Mouse (Mus musculus): ENCODE measurements at regions not wholly inside any gene's neighbourhood (a gene's known extent, or its start where the extent isn't known, plus 50 kb on each side); places are given as distances from the start of the nearest gene placed in this dataset.

DNA sequence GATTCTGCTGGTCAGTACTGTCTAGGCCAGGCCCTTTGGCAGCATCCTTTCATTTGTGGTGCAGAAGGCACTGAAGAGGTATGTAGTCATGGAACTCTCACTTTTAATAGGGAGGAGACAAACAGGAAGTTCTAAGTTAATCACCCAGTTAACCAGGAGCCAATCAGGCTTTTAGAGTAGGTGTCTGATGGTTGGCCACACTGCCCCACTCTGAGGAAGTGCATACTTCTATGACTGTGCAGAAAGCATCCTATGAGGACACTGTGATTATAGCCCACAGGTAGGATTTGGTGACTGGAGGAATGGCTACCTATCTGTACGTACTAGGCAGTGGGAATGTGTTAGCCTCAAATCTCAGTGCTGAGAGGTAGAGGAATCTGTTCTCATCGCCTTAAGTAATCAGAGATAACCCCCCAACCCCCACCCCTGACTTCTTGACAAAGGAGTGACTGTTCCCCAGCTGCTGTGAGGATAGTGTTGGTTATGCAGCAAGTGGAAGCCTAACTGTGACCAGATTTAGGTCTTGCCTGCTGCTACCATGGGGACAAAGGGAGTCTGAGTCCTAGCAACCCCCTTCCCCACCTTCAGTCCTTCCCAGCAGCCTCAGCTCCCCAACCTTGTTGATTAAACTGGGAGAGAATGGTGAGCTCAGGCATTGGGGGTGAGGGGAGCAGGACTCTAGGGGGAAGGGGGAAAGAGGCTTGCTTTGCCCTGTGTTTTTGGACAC is 103.3 kb upstream of the Rapgef5 start:
- H3K9me3 ChIP-seq (ENCODE audit: control insufficient read depth, low read length): no peaks in the 10 kb centered on the region
- ATAC-seq (ENCODE audit: low FRiP score, low TSS enrichment): no peak
- no peak overlapping the region for H3K9ac ChIP-seq (ENCODE audit: low read depth, low read length)
- 70% methylated on average over 2 of the region's 2 CpGs for WGBS
- no peaks in the 10 kb centered on the region for H3K27me3 ChIP-seq (ENCODE audit: control insufficient read depth, insufficient read depth, low read length)
- no peak overlapping the region for H3K4me3 ChIP-seq (ENCODE audit: low read length)
- no peaks in the 10 kb centered on the region for H3K36me3 ChIP-seq (ENCODE audit: control insufficient read depth, insufficient read depth, low read length)
- no peaks in the 10 kb centered on the region for H3K4me1 ChIP-seq (ENCODE audit: control insufficient read depth, insufficient read depth, low read length)
- no peak overlapping the region for H3K4me2 ChIP-seq (replicated peaks; ENCODE audit: low read depth, low read length)
- 0 out of 2 replicates have a peak overlapping the region, but pooled peaks have one; percentile 2 for H3K27ac ChIP-seq (ENCODE audit: low read depth, low read length)

DNA sequence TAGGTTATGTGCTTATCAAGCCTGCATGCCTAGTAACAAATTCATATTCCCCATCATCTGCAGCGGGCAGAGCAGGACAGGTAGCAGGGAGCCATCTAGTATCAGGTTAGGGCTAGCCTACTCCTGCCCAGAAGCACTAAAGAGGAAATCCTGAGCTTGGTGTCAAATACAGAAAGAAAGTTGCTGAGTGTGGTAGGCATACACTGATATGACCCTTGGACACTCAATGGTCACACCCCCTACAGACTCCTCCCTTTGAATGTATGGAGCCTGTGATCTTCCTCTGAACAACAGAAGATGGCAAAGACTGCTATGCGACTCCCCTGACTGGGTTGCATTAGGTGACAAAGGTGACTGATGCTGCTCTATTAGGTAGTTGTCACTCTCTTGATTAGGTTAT is 102.3 kb upstream of the Rapgef5 start:
- no peak for ATAC-seq (ENCODE audit: low FRiP score, low TSS enrichment)
- no peak overlapping the region for H3K4me2 ChIP-seq (replicated peaks; ENCODE audit: low read depth, low read length)
- H3K9me3 ChIP-seq (ENCODE audit: control insufficient read depth, low read length): no peaks in the 10 kb centered on the region
- H3K4me1 ChIP-seq (ENCODE audit: control insufficient read depth, insufficient read depth, low read length): no peaks in the 10 kb centered on the region
- 82% methylated on average over 2 of the region's 2 CpGs for WGBS
- H3K36me3 ChIP-seq (ENCODE audit: control insufficient read depth, insufficient read depth, low read length): no peaks in the 10 kb centered on the region
- no peak overlapping the region for H3K4me3 ChIP-seq (ENCODE audit: low read length)
- no peaks in the 10 kb centered on the region for H3K27me3 ChIP-seq (ENCODE audit: control insufficient read depth, insufficient read depth, low read length)
- H3K9ac ChIP-seq (ENCODE audit: low read depth, low read length): no peak overlapping the region
- no peak overlapping the region for H3K27ac ChIP-seq (ENCODE audit: low read depth, low read length)

DNA sequence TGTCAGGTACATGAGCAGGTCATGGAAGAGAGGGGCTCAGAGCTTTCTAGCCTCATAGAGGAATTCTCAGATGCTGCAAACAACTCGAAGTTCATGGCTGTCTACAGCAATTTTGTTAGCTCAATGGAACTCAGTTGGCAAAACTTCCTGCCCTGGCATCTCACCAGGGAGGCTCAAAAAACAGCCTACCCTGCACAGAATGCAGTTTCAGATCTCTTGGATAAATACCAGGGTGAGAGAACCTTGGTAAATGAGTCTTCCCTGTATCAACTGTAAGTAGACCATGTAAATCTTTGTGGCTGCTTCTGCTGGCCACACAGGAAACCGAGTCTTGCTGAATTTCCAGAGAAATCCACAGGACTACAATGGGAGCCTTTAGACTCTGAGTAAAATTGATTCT is 101.1 kb upstream of the Rapgef5 start:
- Histone ChIP-seq H3K4me2 (replicated peaks; ENCODE audit: low read depth, low read length) (no peak overlapping the region), H3K4me3 (ENCODE audit: low read length) (no peak overlapping the region), H3K36me3 (ENCODE audit: control insufficient read depth, insufficient read depth, low read length) (no peaks in the 10 kb centered on the region), H3K4me1 (ENCODE audit: control insufficient read depth, insufficient read depth, low read length) (no peaks in the 10 kb centered on the region), H3K27ac (ENCODE audit: low read depth, low read length) (no peak overlapping the region), H3K27me3 (ENCODE audit: control insufficient read depth, insufficient read depth, low read length) (no peaks in the 10 kb centered on the region), H3K9ac (ENCODE audit: low read depth, low read length) (no peak overlapping the region), H3K9me3 (ENCODE audit: control insufficient read depth, low read length) (no peaks in the 10 kb centered on the region)
- WGBS: 87% methylated on average over 2 of the region's 2 CpGs
- ATAC-seq (ENCODE audit: low FRiP score, low TSS enrichment): no peak

DNA sequence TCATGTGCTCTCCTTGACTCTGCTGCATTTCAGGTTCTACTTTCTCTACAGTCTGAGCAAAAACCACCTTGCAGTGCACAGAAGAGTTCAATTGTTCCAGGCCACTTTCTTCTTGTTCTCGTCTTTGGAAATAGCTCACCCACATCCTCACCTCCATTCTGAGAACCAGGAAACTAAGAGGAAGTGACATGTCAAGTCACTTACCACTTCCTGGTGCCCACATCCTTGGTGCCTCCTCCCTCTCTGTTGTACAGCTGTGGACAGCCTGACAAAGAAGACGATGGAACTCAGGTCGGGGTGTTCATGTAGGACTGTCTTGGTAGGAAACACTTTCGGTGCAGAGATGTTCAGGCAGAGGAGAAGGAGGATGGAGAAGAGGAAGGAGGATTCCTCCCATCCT is 98.3 kb upstream of the Rapgef5 start:
- 84% methylated on average over 4 of the region's 4 CpGs for WGBS
- no peak overlapping the region for H3K4me3 ChIP-seq (ENCODE audit: low read length)
- H3K36me3 ChIP-seq (ENCODE audit: control insufficient read depth, insufficient read depth, low read length): no peaks in the 10 kb centered on the region
- H3K4me2 ChIP-seq (replicated peaks; ENCODE audit: low read depth, low read length): no peak overlapping the region
- no peaks in the 10 kb centered on the region for H3K9me3 ChIP-seq (ENCODE audit: control insufficient read depth, low read length)
- no peaks in the 10 kb centered on the region for H3K27me3 ChIP-seq (ENCODE audit: control insufficient read depth, insufficient read depth, low read length)
- H3K9ac ChIP-seq (ENCODE audit: low read depth, low read length): no peak overlapping the region
- ATAC-seq (ENCODE audit: low FRiP score, low TSS enrichment): no peak
- no peak overlapping the region for H3K27ac ChIP-seq (ENCODE audit: low read depth, low read length)
- no peaks in the 10 kb centered on the region for H3K4me1 ChIP-seq (ENCODE audit: control insufficient read depth, insufficient read depth, low read length)

DNA sequence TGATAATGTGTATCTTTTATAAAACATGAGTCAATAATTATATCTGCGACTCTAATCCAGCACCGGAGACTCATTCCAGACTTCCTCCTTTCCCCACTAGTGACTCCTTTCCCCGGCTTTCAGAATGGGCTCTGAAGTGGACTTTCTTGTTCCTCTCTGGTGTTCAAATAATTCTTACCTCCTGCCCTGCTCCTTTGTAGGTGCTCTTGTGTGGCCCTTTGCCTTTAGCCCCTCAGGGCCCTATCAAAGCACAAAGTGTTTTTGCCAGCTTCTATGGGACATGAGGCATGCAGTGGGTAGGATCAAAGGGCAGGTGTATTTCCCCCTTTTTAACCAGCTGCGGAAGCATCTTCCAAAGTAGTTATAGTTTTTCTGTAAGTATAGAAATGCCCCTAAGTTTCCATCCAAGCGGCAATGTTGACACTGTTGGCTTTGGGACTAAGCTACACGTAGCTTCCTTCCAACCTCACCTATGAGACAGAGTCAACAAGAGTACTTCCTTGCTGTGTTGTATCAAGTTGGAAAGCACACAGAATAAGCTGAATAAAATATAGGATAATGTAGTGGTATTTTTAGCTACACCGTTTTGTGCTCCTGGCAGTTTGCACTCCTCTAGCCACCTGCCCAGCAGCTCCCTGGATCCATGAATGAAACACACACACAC is 93.8 kb upstream of the Rapgef5 start:
- Histone ChIP-seq H3K4me3 (ENCODE audit: low read length) (no peak overlapping the region), H3K9ac (ENCODE audit: low read depth, low read length) (no peak overlapping the region), H3K27ac (ENCODE audit: low read depth, low read length) (no peak overlapping the region), H3K9me3 (ENCODE audit: control insufficient read depth, low read length) (no peaks in the 10 kb centered on the region), H3K4me2 (replicated peaks; ENCODE audit: low read depth, low read length) (no peak overlapping the region), H3K36me3 (ENCODE audit: control insufficient read depth, insufficient read depth, low read length) (no peaks in the 10 kb centered on the region), H3K27me3 (ENCODE audit: control insufficient read depth, insufficient read depth, low read length) (no peaks in the 10 kb centered on the region), H3K4me1 (ENCODE audit: control insufficient read depth, insufficient read depth, low read length) (no peaks in the 10 kb centered on the region)
- WGBS: 78% methylated on average over 7 of the region's 7 CpGs
- ATAC-seq (ENCODE audit: low FRiP score, low TSS enrichment): 0 out of 2 replicates have a peak, but pooled peaks have one; percentile 39

DNA sequence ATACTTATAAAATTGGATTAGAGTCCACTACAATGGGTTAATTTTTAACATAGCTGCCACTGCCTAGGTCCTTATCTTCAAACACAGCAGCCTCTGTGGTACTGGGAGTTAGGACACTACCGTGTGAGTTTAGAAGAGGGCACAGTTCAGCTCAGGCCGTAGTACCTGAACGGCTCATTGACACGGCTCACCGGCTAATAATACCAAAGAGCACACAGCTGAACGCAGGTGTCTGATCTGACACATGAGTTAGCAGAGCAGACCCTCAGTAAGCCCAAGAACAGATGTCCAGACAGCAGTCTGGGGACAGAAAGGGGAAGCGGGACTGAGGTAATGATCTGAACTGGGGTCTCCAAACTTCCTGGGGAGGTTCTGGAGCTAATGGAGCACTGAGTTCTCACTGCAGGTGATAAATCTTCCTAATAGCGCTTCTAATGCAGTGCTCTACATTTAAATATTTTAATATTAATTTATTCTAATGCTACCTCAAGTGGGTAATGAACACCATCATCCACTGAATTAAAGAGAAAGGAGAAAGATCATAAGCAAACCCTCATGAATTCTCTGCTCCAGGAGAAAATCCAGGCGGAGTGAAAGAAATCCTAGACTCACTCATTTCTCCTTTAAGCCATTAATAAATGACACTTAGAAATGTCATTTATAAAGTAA is 90.8 kb upstream of the Rapgef5 start:
- H3K9ac ChIP-seq (ENCODE audit: low read depth, low read length): no peak overlapping the region

DNA sequence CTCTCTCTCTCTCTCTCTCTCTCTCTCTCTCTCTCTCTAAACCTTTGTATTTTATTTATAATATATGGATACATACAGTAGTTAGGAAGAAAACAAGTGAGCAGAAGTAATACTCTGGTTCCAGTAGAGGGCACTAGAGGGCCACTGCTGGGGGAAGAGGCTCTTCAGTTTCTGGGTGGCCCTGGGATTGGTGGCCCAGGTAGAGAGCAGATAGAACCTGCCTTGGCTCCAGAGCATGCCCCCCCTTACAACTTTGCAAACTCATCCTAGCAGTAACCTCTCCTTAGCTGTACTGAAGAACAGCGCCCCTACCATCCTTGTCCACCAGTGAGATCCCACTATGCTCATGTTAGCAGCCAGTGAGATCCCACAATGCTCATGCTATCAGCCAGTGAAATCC is 88.8 kb upstream of the Rapgef5 start:
- no peak overlapping the region for H3K4me3 ChIP-seq (ENCODE audit: low read length)
- WGBS: 30% methylated on average over 1 of the region's 1 CpGs
- no peaks in the 10 kb centered on the region for H3K4me1 ChIP-seq (ENCODE audit: control insufficient read depth, insufficient read depth, low read length)
- ATAC-seq (ENCODE audit: low FRiP score, low TSS enrichment): peak; percentile 62; the same call in 1 of the 2 replicates
- no peaks in the 10 kb centered on the region for H3K9me3 ChIP-seq (ENCODE audit: control insufficient read depth, low read length)
- H3K27ac ChIP-seq (ENCODE audit: low read depth, low read length): no peak overlapping the region
- no peak overlapping the region for H3K4me2 ChIP-seq (replicated peaks; ENCODE audit: low read depth, low read length)
- no peak overlapping the region for H3K9ac ChIP-seq (ENCODE audit: low read depth, low read length)
- no peaks in the 10 kb centered on the region for H3K27me3 ChIP-seq (ENCODE audit: control insufficient read depth, insufficient read depth, low read length)
- no peaks in the 10 kb centered on the region for H3K36me3 ChIP-seq (ENCODE audit: control insufficient read depth, insufficient read depth, low read length)

More for the DNA sequence above, 90.8 kb upstream of the Rapgef5 start:
- no peak overlapping the region for H3K4me2 ChIP-seq (replicated peaks; ENCODE audit: low read depth, low read length)
- H3K9me3 ChIP-seq (ENCODE audit: control insufficient read depth, low read length): no peaks in the 10 kb centered on the region
- ATAC-seq (ENCODE audit: low FRiP score, low TSS enrichment): no peak
- no peak overlapping the region for H3K4me3 ChIP-seq (ENCODE audit: low read length)
- H3K36me3 ChIP-seq (ENCODE audit: control insufficient read depth, insufficient read depth, low read length): no peaks in the 10 kb centered on the region
- H3K27ac ChIP-seq (ENCODE audit: low read depth, low read length): no peak overlapping the region
- 37% methylated on average over 9 of the region's 9 CpGs for WGBS
- H3K4me1 ChIP-seq (ENCODE audit: control insufficient read depth, insufficient read depth, low read length): no peaks in the 10 kb centered on the region
- H3K27me3 ChIP-seq (ENCODE audit: control insufficient read depth, insufficient read depth, low read length): no peaks in the 10 kb centered on the region

DNA sequence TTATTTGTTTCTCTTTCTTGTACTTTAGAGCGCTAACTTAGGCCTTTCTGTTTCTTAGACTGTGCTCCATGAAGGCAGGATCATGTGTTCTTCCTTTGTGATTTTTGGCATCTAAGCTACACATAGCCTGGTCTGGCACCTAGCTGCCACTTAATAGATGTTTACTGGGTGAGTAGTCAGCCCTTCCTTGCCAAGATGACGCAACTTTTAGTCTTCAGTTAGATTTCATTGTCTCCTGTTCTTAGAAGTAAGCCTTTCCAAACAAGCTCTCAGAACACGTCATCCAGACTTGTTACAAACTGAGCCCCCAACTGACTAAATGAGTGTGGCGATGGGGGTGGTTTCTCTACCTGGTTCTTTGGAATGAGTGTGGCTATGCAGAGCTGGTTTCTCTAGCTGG is 85.4 kb upstream of the Rapgef5 start:
- ATAC-seq (ENCODE audit: low FRiP score, low TSS enrichment): no peak
- H3K9ac ChIP-seq (ENCODE audit: low read depth, low read length): no peak overlapping the region

DNA sequence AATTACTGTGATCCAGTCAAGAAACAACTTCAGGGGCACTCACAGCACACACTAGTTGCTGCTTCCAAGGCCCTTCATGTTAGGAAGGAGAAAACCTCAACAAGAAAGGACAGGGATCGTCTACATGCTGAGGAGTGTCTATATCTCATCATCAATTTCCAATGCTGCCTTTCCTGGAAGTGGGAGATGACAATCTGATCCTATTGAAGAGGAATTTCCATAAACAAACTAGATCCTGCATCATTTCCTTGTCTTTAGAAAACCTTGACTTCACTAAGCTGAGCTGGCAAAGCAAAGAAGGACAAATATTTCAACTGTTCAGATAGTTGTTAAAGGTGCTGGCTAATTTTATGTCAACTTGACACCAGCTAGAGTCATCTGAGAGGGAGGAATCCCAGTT is 83.5 kb upstream of the Rapgef5 start:
- Histone ChIP-seq H3K9ac (ENCODE audit: low read depth, low read length) (no peak overlapping the region), H3K4me1 (ENCODE audit: control insufficient read depth, insufficient read depth, low read length) (no peaks in the 10 kb centered on the region), H3K36me3 (ENCODE audit: control insufficient read depth, insufficient read depth, low read length) (no peaks in the 10 kb centered on the region), H3K27me3 (ENCODE audit: control insufficient read depth, insufficient read depth, low read length) (no peaks in the 10 kb centered on the region), H3K4me3 (ENCODE audit: low read length) (no peak overlapping the region), H3K27ac (ENCODE audit: low read depth, low read length) (no peak overlapping the region), H3K9me3 (ENCODE audit: control insufficient read depth, low read length) (no peaks in the 10 kb centered on the region), H3K4me2 (replicated peaks; ENCODE audit: low read depth, low read length) (no peak overlapping the region)
- ATAC-seq (ENCODE audit: low FRiP score, low TSS enrichment): no peak
- 74% methylated on average over 1 of the region's 1 CpGs for WGBS

More for the DNA sequence above, 85.4 kb upstream of the Rapgef5 start:
- Histone ChIP-seq H3K27me3 (ENCODE audit: control insufficient read depth, insufficient read depth, low read length) (no peaks in the 10 kb centered on the region), H3K4me3 (ENCODE audit: low read length) (no peak overlapping the region), H3K27ac (ENCODE audit: low read depth, low read length) (no peak overlapping the region), H3K9me3 (ENCODE audit: control insufficient read depth, low read length) (no peaks in the 10 kb centered on the region), H3K36me3 (ENCODE audit: control insufficient read depth, insufficient read depth, low read length) (no peaks in the 10 kb centered on the region), H3K4me2 (replicated peaks; ENCODE audit: low read depth, low read length) (no peak overlapping the region), H3K4me1 (ENCODE audit: control insufficient read depth, insufficient read depth, low read length) (no peaks in the 10 kb centered on the region)
- 89% methylated on average over 4 of the region's 4 CpGs for WGBS

Data from kidney, embryonic 14.5 days (tissue).